Mouse (Mus musculus) brain, embryonic 14.5 days (tissue): ENCODE measurements at regions not wholly inside any gene's neighbourhood (a gene's known extent, or its start where the extent isn't known, plus 50 kb on each side); places are given as distances from the start of the nearest gene placed in this dataset.

Experiments used
- CTCF ChIP-seq: fragments of 200-500 bp; IDR thresholded peaks from 2 replicates; pipeline ENCODE4 v1.5.1; 2012; ENCODE audit warnings: inconsistent platforms, mild to moderate bottlenecking, moderate library complexity, borderline replicate concordance; ENCODE audit not compliant: insufficient read depth, insufficient read length; ENCODE audit errors: extremely low read depth
- POLR2A ChIP-seq: fragments of 200-500 bp; IDR thresholded peaks from 2 replicates; pipeline ENCODE4 v1.6.1; 2012; ENCODE audit warnings: mild to moderate bottlenecking, inconsistent platforms, borderline replicate concordance; ENCODE audit not compliant: poor library complexity, insufficient read depth, insufficient read length, severe bottlenecking; ENCODE audit errors: extremely low read depth

DNA sequence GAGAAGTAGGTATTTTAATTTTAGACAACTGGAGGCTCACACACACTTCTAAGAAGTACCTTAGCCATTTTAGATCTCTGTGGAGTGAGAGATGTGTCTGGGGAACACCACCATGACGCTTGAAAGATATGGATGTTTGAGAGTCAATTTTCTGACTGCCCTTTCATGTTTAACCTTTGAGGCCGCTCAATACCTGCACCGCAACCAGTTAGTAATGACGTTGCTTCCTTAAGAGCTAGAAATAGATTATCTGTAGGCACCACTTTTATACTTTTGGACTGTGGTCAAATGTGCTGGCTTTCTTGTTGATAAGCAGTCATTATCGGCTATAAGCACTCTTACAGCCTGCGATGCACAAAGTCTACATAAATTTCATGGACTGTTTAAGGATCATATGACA is 78.3 kb upstream of the Bmp2k start:
- TF ChIP-seq POLR2A (no peak), CTCF (no peak)
